Mouse (Mus musculus) stomach, embryonic 16.5 days (tissue): ENCODE results near the gene Flt3l. TPM values are rescaled to one million over a fixed set of nuclear protein-coding genes. Genes with fewer than 3 reads are reported as not detected.
"Not testable (repeated sequence)": the region's sequence is repeated elsewhere in the genome, so short reads cannot be mapped to it uniquely, and the experiment has no call there.

Experiments
- ATAC-seq: fragments of 200-750 bp; cut with Nextera tagmentation; 2 replicates; pipeline ENCODE4 v1.8.0; 2017; ENCODE audit warnings: moderate number of reproducible peaks, moderate TSS enrichment; ENCODE audit not compliant: insufficient read depth, low FRiP score
- H3K27ac ChIP-seq: fragments of 300-500 bp; sonication (generic); 2 replicates; pipeline ENCODE4 v1.5.1; 2014; ENCODE audit warnings: low read length
- H3K27me3 ChIP-seq: fragments of 300-500 bp; sonication (generic); 2 replicates; pipeline ENCODE4 v1.6.1; 2014; ENCODE audit warnings: low read length, control low read depth, mixed read lengths; ENCODE audit not compliant: control insufficient read depth, insufficient read depth
- H3K36me3 ChIP-seq: fragments of 300-500 bp; sonication (generic); 2 replicates; pipeline ENCODE4 v1.6.1; 2014; ENCODE audit warnings: low read length; ENCODE audit not compliant: control insufficient read depth, insufficient read depth
- H3K4me1 ChIP-seq: fragments of 300-500 bp; sonication (generic); 2 replicates; pipeline ENCODE4 v1.6.1; 2014; ENCODE audit warnings: low read length, control low read depth, mixed read lengths; ENCODE audit not compliant: control insufficient read depth, insufficient read depth
- H3K4me2 ChIP-seq: fragments of 300-500 bp; sonication (generic); 2 replicates; pipeline ENCODE4 v1.6.1; 2014; ENCODE audit warnings: low read depth, low read length, mixed read lengths
- H3K4me3 ChIP-seq: fragments of 300-500 bp; sonication (generic); replicated peaks from 2 replicates; pipeline ENCODE4 v1.5.1; 2014; ENCODE audit warnings: mild to moderate bottlenecking, low read length
- H3K9ac ChIP-seq: fragments of 300-500 bp; sonication (generic); 2 replicates; pipeline ENCODE4 v1.6.1; 2014; ENCODE audit warnings: low read length
- H3K9me3 ChIP-seq: fragments of 300-500 bp; sonication (generic); replicated peaks from 2 replicates; pipeline ENCODE4 v1.6.1; 2016; ENCODE audit warnings: low read length, control low read depth; ENCODE audit not compliant: control insufficient read depth
- WGBS: fragments of 180-500 bp; shearing (Covaris S2); extraction: QIAGEN DNeasy Blood & Tissue Kit; methylation state at CpG from one replicate; pipeline ENCODE4 v1.1.7; 2014; 5-methylcytosine and 5-hydroxymethylcytosine counted together
- polyA plus RNA-seq: library from polyadenylated mRNA; unstranded; fragments of >200 nt; fragmentation: Nextera tagmentation; extraction: Ambion mirVana; gene quantifications from 2 replicates; pipeline ENCODE4 v1.2.1, GENCODE M21; 2015

Flt3l gene
- polyA plus RNA-seq, 1 experiment from 2014 or later, result 2.8 TPM

DNA sequence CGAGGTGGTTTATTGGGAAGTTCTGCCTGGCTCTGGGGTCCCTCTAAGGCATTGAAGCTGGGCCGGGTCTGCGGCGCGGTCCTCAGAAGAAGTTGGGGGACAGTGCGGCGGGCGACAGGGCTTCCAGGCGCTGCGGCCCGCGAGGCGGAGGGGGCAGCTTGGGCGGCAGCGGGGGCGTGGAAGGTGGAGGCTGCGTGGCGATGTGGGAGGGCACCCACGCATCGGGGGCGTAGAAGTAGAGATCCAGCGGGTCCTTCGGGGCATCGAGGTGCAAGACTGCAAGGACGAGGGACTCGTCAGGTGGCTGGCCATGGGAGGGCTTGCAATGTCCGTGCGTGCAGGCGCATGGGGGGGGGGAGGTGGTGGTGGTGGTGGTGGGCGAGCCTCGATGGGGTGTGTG is 40.1 kb upstream of the Flt3l start:
- Histone ChIP-seq H3K27ac (no peak overlapping the region), H3K9me3 (no peaks in the 10 kb centered on the region; the same call in 1 of the 2 replicates), H3K4me2 (peak overlapping the region; percentile 32; the same call in 1 of the 2 replicates), H3K36me3 (no peaks in the 10 kb centered on the region), H3K9ac (no peak overlapping the region), H3K27me3 (peaks cover 75% of the 10 kb centered on the region), H3K4me1 (peaks cover 10% of the 10 kb centered on the region; the same call in 1 of the 2 replicates), H3K4me3 (no peak overlapping the region; the same call in 1 of the 2 replicates)
- WGBS, result 3% methylated on average over 29 of the region's 31 CpGs
- ATAC-seq, result no peak

DNA sequence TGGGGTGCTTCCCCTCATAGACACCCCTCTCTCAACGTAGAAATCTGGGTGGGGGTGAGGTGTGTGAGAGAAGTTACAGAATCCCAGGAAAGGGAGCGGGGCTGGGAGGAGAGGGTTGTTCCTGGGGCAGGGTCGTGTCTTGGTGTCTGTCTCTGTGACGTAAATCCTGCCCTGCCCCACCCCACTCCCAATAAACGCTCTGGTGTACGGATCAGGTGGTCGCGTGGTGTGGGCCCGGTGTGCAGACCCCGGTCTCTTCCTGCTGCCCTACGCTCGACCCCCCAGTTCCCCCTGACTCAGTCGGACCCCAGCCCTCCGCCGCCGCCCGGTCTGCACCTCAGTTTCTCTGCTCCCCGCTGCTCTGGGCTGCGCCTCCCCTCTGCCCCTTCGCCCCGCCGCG is 39.7 kb upstream of the Flt3l start:
- Histone ChIP-seq H3K4me3 (no peak overlapping the region; the same call in 1 of the 2 replicates), H3K27ac (no peak overlapping the region), H3K27me3 (peaks cover 71% of the 10 kb centered on the region), H3K36me3 (no peaks in the 10 kb centered on the region), H3K9me3 (no peaks in the 10 kb centered on the region; the same call in 1 of the 2 replicates), H3K4me2 (0 out of 2 replicates have a peak overlapping the region, but pooled peaks have one; percentile 32), H3K9ac (no peak overlapping the region), H3K4me1 (peaks cover 10% of the 10 kb centered on the region; the same call in 1 of the 2 replicates)
- ATAC-seq, result no peak
- WGBS, result 2% methylated on average over 23 of the region's 23 CpGs

DNA sequence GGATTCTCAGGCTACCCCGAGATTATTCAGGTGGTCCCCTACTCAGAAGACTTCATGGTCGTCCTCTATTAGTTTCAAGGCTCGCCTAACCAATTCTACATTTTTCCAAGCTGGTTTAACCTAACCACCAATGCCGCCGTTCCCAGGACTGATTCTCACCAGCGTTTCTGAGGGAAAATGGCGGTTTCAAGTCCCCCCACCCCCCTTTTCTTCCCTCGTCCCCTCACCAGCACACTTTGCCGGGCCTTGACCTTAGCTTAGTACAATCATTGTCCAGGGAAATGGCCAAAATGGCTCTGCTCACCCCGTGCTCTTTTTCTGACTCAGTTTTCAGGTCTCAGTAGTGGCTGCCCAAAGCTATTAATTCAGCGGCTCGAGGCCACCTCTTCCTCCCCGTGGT is 39.2 kb upstream of the Flt3l start:
- Histone ChIP-seq H3K27ac (no peak overlapping the region), H3K9ac (no peak overlapping the region), H3K36me3 (no peaks in the 10 kb centered on the region), H3K4me2 (no peak overlapping the region), H3K4me1 (peaks cover 10% of the 10 kb centered on the region; the same call in 1 of the 2 replicates), H3K9me3 (peaks cover under 1% of the 10 kb centered on the region; the same call in 1 of the 2 replicates), H3K27me3 (peaks cover 70% of the 10 kb centered on the region), H3K4me3 (no peak overlapping the region)
- WGBS, result 6% methylated on average over 13 of the region's 13 CpGs
- ATAC-seq, result no peak

DNA sequence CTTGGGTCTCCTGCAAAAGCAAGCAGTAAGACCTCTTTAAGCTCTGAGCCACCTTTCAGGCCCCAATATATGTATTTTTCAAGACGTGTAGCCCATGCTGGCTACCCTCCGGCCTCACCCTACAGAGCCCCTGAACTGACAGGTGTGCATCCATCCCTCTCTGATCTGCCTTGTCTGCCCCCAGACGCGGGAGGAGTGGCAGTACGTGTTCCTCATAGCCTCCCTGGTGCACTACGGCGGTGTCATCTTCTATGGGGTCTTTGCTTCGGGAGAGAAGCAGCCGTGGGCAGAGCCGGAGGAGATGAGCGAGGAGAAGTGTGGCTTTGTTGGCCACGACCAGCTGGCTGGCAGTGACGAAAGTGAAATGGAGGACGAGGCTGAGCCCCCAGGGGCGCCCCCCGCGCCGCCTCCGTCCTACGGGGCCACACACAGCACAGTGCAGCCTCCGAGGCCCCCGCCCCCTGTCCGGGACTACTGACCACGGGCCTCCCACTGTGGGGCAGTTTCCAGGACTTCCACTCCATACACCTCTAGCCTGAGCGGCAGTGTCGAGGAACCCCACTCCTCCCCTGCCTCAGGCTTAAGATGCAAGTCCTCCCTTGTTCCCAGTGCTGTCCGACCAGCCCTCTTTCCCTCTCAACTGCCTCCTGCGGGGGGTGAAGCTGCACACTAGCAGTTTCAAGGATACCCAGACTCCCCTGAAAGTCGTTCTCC is 38.5 kb upstream of the Flt3l start:
- no peak overlapping the region for H3K27ac ChIP-seq
- H3K27me3 ChIP-seq, result peaks cover 68% of the 10 kb centered on the region
- WGBS, result 5% methylated on average over 29 of the region's 29 CpGs
- H3K4me2 ChIP-seq, result no peak overlapping the region
- no peak overlapping the region for H3K4me3 ChIP-seq
- no peak for ATAC-seq
- no peak overlapping the region; the same call in 1 of the 2 replicates for H3K9ac ChIP-seq
- H3K36me3 ChIP-seq, result no peaks in the 10 kb centered on the region
- H3K9me3 ChIP-seq, result peaks cover 7% of the 10 kb centered on the region
- peaks cover 10% of the 10 kb centered on the region; the same call in 1 of the 2 replicates for H3K4me1 ChIP-seq

DNA sequence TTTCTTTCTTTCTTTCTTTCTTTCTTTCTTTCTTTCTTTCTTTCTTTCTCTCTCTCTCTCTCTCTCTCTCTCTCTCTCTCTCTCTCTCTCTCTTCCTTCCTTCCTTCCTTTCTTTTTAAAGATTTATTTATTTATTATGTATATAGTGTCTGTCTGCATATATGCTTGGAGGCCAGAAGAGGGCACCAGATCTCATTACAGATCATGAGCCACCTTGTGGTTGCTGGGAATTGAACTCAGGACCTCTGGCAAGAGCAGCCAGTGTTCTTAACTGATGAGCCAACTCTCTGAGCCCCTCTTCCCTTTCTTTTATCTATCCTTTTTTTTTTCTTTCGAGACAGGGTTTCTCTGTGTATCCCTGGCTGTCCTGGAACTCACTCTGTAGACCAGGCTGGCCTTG is 37.5 kb upstream of the Flt3l start:
- not testable (repeated sequence) for ATAC-seq, H3K27ac ChIP-seq, H3K36me3 ChIP-seq, H3K4me3 ChIP-seq, H3K9ac ChIP-seq, H3K4me2 ChIP-seq
- Histone ChIP-seq H3K27me3 (peaks cover 68% of the 10 kb centered on the region), H3K9me3 (peaks cover 16% of the 10 kb centered on the region), H3K4me1 (peaks cover 10% of the 10 kb centered on the region; the same call in 1 of the 2 replicates)
- WGBS, result 54% methylated on average over 1 of the region's 1 CpGs

DNA sequence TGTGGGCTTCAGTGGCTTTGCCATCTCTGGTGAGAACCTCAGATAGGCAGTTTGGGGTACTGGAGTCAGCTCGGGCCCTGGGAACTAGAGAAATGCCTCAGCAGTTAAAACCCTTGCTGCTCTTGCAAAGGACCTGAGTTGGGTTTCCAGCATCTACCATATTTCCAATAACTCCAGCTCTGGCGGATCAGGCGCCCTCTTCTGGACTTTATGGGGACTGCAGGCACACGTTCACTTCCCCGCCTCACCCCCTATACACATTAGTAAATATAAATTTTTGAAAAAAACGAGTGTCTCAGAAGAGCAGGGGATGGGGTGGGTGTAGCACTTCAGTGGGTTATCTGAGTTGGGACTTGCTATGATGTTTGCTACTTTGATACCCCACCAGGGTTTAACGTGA is 36.7 kb upstream of the Flt3l start:
- no peak overlapping the region for H3K4me3 ChIP-seq
- 57% methylated on average over 7 of the region's 7 CpGs for WGBS

DNA sequence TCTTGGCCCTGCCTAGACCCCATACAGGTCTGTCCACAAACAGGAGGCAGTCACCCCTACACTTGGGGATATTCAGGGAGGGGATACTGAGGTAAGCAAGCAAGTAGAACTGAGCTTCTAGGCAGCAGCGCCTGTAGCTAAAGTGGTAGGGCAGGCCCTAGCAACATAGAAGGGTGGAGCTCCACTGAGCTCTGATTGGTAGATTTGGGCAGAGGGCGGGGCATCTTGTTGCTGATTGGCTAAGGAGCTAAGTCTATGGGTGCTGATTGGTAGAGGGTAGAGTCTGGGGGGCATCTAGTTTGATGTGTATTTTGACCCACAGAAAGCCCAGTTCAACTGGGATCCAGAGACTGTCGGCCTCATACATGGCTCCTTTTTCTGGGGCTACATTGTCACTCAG is 33.3 kb upstream of the Flt3l start:
- 86% methylated on average over 3 of the region's 3 CpGs for WGBS

More for the DNA sequence above, 36.7 kb upstream of the Flt3l start:
- Histone ChIP-seq H3K9ac (no peak overlapping the region), H3K27me3 (peaks cover 68% of the 10 kb centered on the region), H3K4me2 (no peak overlapping the region), H3K36me3 (no peaks in the 10 kb centered on the region), H3K27ac (no peak overlapping the region), H3K4me1 (peaks cover 10% of the 10 kb centered on the region; the same call in 1 of the 2 replicates), H3K9me3 (peaks cover 19% of the 10 kb centered on the region)
- no peak for ATAC-seq

DNA sequence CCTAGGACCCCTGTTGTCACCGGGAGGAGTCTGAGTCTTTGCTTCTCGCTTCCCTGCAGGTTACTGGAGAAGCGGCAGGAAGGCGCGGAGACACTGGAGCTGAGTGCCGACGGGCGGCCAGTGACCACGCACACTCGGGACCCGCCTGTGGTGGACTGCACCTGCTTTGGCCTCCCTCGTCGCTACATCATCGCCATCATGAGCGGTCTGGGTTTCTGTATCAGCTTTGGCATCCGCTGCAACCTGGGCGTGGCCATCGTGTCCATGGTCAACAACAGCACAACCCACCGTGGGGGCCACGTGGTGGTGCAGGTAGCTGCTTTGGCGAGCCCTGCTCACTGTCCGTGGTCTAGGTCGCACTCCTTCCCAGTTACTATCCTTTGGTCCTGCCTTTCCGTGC is 32.4 kb upstream of the Flt3l start:
- Histone ChIP-seq H3K9me3 (peaks cover 19% of the 10 kb centered on the region), H3K4me3 (no peak overlapping the region), H3K4me1 (no peaks in the 10 kb centered on the region), H3K9ac (no peak overlapping the region), H3K27me3 (peaks cover 69% of the 10 kb centered on the region), H3K27ac (no peak overlapping the region), H3K4me2 (no peak overlapping the region), H3K36me3 (no peaks in the 10 kb centered on the region)
- WGBS, result 6% methylated on average over 24 of the region's 24 CpGs
- no peak for ATAC-seq

More for the DNA sequence above, 33.3 kb upstream of the Flt3l start:
- Histone ChIP-seq H3K27me3 (peaks cover 65% of the 10 kb centered on the region), H3K4me2 (no peak overlapping the region), H3K9me3 (peaks cover 19% of the 10 kb centered on the region), H3K4me3 (no peak overlapping the region), H3K9ac (no peak overlapping the region), H3K36me3 (no peaks in the 10 kb centered on the region), H3K27ac (no peak overlapping the region), H3K4me1 (no peaks in the 10 kb centered on the region)
- no peak for ATAC-seq

DNA sequence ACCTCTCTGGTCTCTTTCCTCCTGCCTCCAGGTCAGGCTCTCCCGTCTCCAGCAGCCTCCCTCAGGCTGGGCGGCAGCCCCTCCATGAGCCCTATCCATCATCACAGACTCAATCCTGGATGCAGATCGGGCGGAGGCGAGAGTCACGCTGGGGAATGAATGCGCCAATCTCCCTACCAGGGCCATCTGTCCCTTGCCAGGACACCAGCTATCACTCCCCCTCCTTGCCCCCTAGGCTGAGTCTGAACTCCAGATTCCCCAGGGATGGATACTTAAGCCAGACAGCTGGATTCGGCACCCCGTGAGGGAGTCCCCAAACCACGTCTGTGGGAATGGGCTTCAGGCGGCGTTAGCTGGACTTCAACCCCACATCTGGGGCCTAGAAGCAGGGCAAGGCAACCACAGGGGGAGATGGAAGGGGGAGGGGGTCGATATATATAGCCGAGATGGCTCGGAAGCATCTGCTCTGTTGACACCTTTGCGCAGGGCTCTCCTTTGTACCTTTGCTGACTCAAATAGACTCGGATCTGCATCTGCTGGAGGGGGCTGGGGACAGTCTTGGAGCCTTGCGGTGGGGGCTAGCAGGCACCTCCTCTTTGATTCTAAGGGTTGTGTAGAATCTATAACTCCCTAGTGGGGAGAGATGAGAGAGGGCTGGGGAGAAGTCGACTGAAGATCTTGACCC is 31.7 kb upstream of the Flt3l start:
- Histone ChIP-seq H3K4me1 (no peaks in the 10 kb centered on the region), H3K27me3 (peaks cover 75% of the 10 kb centered on the region), H3K36me3 (no peaks in the 10 kb centered on the region), H3K9me3 (peaks cover 19% of the 10 kb centered on the region), H3K9ac (no peak overlapping the region), H3K4me2 (no peak overlapping the region), H3K27ac (no peak overlapping the region), H3K4me3 (no peak overlapping the region)
- 4% methylated on average over 19 of the region's 19 CpGs for WGBS
- no peak for ATAC-seq
